5 mouse cellular contexts compared by ENCODE assay signal in the genomic region with DNA sequence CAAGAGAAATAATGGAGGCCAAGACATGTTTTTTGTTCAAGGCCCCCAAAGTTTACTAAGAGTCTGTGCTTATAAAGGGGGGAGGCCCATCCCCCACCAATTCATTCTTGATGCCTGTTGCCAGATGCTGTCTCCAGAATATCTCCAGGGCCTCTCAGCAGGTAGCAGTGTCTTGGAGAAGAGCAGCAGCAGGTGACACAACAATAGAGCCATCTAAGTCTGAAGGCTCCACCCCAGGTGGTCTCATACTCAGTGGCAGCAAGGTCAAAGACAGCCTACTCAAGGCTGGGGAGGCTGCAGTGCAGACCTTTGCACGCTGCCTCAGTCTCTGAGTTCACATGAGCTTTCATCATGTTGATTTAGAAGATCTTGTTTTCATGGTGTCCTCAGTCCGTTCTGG.
DNase-seq lines count a peak whose midpoint lies in the region; TF ChIP-seq lines count a peak whose summit lies in the region.
"Not testable (repeated sequence)": the region's sequence is repeated elsewhere in the genome, so short reads cannot be mapped to it uniquely, and the experiment has no call there.

No protein-coding gene starts in this region.

- not testable (repeated sequence) for H3K27me3 ChIP-seq in ES-Bruce4 (ENCODE audit: control insufficient read depth, insufficient read depth, low read length, poor library complexity, severe bottlenecking)

- not testable (repeated sequence) for H3K4me1 ChIP-seq in ES-Bruce4 (ENCODE audit: control insufficient read depth, insufficient read depth, low read length); ES-E14 (ENCODE audit: control insufficient read depth in 2 of 2, insufficient read depth in 2 of 2, low read length in 2 of 2, poor library complexity in 1 of 2)

- H3K27ac ChIP-seq in ES-Bruce4 (ENCODE audit: insufficient read depth, low read length), result not testable (repeated sequence)
- peak overlapping the region; percentile 45; the same call in 1 of the 2 replicates for H3K27ac ChIP-seq in ES-E14 (ENCODE audit: insufficient read depth, low read depth, low read length, poor library complexity, severe bottlenecking)

- DNase-seq in ES-CJ7 (ENCODE audit: low read depth, low spot score), result peak; percentile 88
- DNase-seq in ES-E14 (ENCODE audit: low read depth, low spot score), result peak; percentile 44
- DNase-seq in R1 (ENCODE audit: low read depth, low spot score), result peak; percentile 91
- DNase-seq in ZHBTc4 (ENCODE audit: low read depth, low spot score), result peak; percentile 89

- not testable (repeated sequence) for H3K4me3 ChIP-seq in ES-Bruce4 (ENCODE audit: low read depth, low read length); ES-E14 (ENCODE audit: insufficient read depth in 1 of 2, low read depth in 1 of 2, low read length in 2 of 2, poor library complexity in 1 of 2, severe bottlenecking in 1 of 2)

- in situ Hi-C loops in ES-E14 (cut with MboI; ENCODE audit: low sequenced_read_pairs in 2 of 2, unreplicated experiment in 2 of 2), result not testable (repeated sequence)

- not testable (repeated sequence) for H3K9ac ChIP-seq in ES-Bruce4 (ENCODE audit: low read depth, poor library complexity, severe bottlenecking); ES-E14 (ENCODE audit: insufficient read depth, low read depth, low read length, poor library complexity, severe bottlenecking)

- TF ChIP-seq CTCF in ES-Bruce4 (IDR thresholded peaks at IDR 0.05; ENCODE audit: low read depth, low read length), result not testable (repeated sequence)

- not testable (repeated sequence) for H3K36me3 ChIP-seq in ES-Bruce4 (ENCODE audit: control insufficient read depth, insufficient read depth, low read length, poor library complexity, severe bottlenecking); ES-E14 (ENCODE audit: control insufficient read depth, insufficient read depth, low read length, poor library complexity, severe bottlenecking)

- not testable (repeated sequence) for TF ChIP-seq POLR2A in ES-Bruce4 (IDR thresholded peaks at IDR 0.05; ENCODE audit: insufficient read depth, low read length)

- peak; percentile 89 for TF ChIP-seq EP300 in ES-Bruce4 (IDR thresholded peaks at IDR 0.05; ENCODE audit: insufficient read depth, low read depth, low read length)

- H3K9me3 ChIP-seq in ES-Bruce4 (replicated peaks; ENCODE audit: control insufficient read depth, insufficient read depth, low read length, poor library complexity, severe bottlenecking); ES-E14 (ENCODE audit: control insufficient read depth, insufficient read depth, low read depth, low read length): not testable (repeated sequence)
